Mouse (Mus musculus): ENCODE results near the gene Kcnh5. TPM values are rescaled to one million over a fixed set of nuclear protein-coding genes. Genes with fewer than 3 reads are reported as not detected.

The Kcnh5 gene
- polyA plus RNA-seq, 1 experiment from 2014 or later: 0.18 TPM

GRCm38 (mm10) chr12:74855666-74856065 is 321.5 kb downstream of the Kcnh5 start:
- Histone ChIP-seq H3K27me3 (ENCODE audit: insufficient read depth, low read length) (no peaks in the 10 kb centered on the region), H3K4me3 (replicated peaks; ENCODE audit: low read depth, low read length) (no peak overlapping the region), H3K9ac (ENCODE audit: low read depth, low read length) (no peak overlapping the region), H3K4me2 (ENCODE audit: low read length) (no peak overlapping the region), H3K4me1 (replicated peaks; ENCODE audit: insufficient read depth, low read length) (no peaks in the 10 kb centered on the region), H3K9me3 (replicated peaks; ENCODE audit: low read length) (no peaks in the 10 kb centered on the region), H3K27ac (no peak overlapping the region), H3K36me3 (ENCODE audit: insufficient read depth, low read length) (no peaks in the 10 kb centered on the region)
- ATAC-seq (replicated peaks; ENCODE audit: low FRiP score, low read depth) (no peak), DNase-seq (ENCODE audit: low spot score) (no peak)
- 64% methylated on average over 2 of the region's 2 CpGs for WGBS
- TF ChIP-seq CTCF (IDR thresholded peaks at IDR 0.05; ENCODE audit: low read depth): no peak

- Histone ChIP-seq H3K27ac (no peak overlapping the region), H3K27me3 (ENCODE audit: insufficient read depth, low read length) (no peaks in the 10 kb centered on the region), H3K9ac (ENCODE audit: low read depth, low read length) (no peak overlapping the region), H3K4me3 (replicated peaks; ENCODE audit: low read depth, low read length) (no peak overlapping the region), H3K4me2 (ENCODE audit: low read length) (no peak overlapping the region), H3K36me3 (ENCODE audit: insufficient read depth, low read length) (no peaks in the 10 kb centered on the region), H3K9me3 (replicated peaks; ENCODE audit: low read length) (no peaks in the 10 kb centered on the region), H3K4me1 (replicated peaks; ENCODE audit: insufficient read depth, low read length) (no peaks in the 10 kb centered on the region)
- 74% methylated on average over 1 of the region's 1 CpGs for WGBS
- DNase-seq (ENCODE audit: low spot score) (no peak), ATAC-seq (replicated peaks; ENCODE audit: low FRiP score, low read depth) (no peak)
- no peak for TF ChIP-seq CTCF (IDR thresholded peaks at IDR 0.05; ENCODE audit: low read depth)
These were observed 322.9 kb downstream of the Kcnh5 start for GRCm38 (mm10) chr12:74854263-74854662.

GRCm38 (mm10) chr12:74850323-74850722 is 326.8 kb downstream of the Kcnh5 start:
- Histone ChIP-seq H3K4me3 (replicated peaks; ENCODE audit: low read depth, low read length) (no peak overlapping the region), H3K4me2 (ENCODE audit: low read length) (no peak overlapping the region), H3K9ac (ENCODE audit: low read depth, low read length) (no peak overlapping the region), H3K27me3 (ENCODE audit: insufficient read depth, low read length) (no peaks in the 10 kb centered on the region), H3K4me1 (replicated peaks; ENCODE audit: insufficient read depth, low read length) (no peaks in the 10 kb centered on the region), H3K9me3 (replicated peaks; ENCODE audit: low read length) (no peaks in the 10 kb centered on the region), H3K36me3 (ENCODE audit: insufficient read depth, low read length) (no peaks in the 10 kb centered on the region), H3K27ac (no peak overlapping the region)
- no peak for TF ChIP-seq CTCF (IDR thresholded peaks at IDR 0.05; ENCODE audit: low read depth)
- no peak for DNase-seq (ENCODE audit: low spot score)
- WGBS: 66% methylated on average over 2 of the region's 2 CpGs
- no peak for ATAC-seq (replicated peaks; ENCODE audit: low FRiP score, low read depth)

GRCm38 (mm10) chr12:74849912-74850311 is 327.2 kb downstream of the Kcnh5 start:
- no peaks in the 10 kb centered on the region for H3K4me1 ChIP-seq (replicated peaks; ENCODE audit: insufficient read depth, low read length)
- ATAC-seq (replicated peaks; ENCODE audit: low FRiP score, low read depth) (no peak), DNase-seq (ENCODE audit: low spot score) (no peak)
- no peaks in the 10 kb centered on the region for H3K9me3 ChIP-seq (replicated peaks; ENCODE audit: low read length)
- TF ChIP-seq CTCF (IDR thresholded peaks at IDR 0.05; ENCODE audit: low read depth): no peak
- no peak overlapping the region for H3K4me3 ChIP-seq (replicated peaks; ENCODE audit: low read depth, low read length)
- H3K9ac ChIP-seq (ENCODE audit: low read depth, low read length): no peak overlapping the region
- no peaks in the 10 kb centered on the region for H3K36me3 ChIP-seq (ENCODE audit: insufficient read depth, low read length)
- H3K27me3 ChIP-seq (ENCODE audit: insufficient read depth, low read length): no peaks in the 10 kb centered on the region
- WGBS: 87% methylated on average over 4 of the region's 4 CpGs
- no peak overlapping the region for H3K4me2 ChIP-seq (ENCODE audit: low read length)
- H3K27ac ChIP-seq: no peak overlapping the region

GRCm38 (mm10) chr12:74848611-74849347 is 328.4 kb downstream of the Kcnh5 start:
- ATAC-seq (replicated peaks; ENCODE audit: low FRiP score, low read depth) (no peak), DNase-seq (ENCODE audit: low spot score) (no peak)
- no peaks in the 10 kb centered on the region for H3K36me3 ChIP-seq (ENCODE audit: insufficient read depth, low read length)
- no peak overlapping the region for H3K4me2 ChIP-seq (ENCODE audit: low read length)
- H3K27ac ChIP-seq: no peak overlapping the region
- no peak for TF ChIP-seq CTCF (IDR thresholded peaks at IDR 0.05; ENCODE audit: low read depth)
- no peaks in the 10 kb centered on the region for H3K27me3 ChIP-seq (ENCODE audit: insufficient read depth, low read length)
- 88% methylated on average over 12 of the region's 12 CpGs for WGBS
- no peak overlapping the region for H3K4me3 ChIP-seq (replicated peaks; ENCODE audit: low read depth, low read length)
- H3K9me3 ChIP-seq (replicated peaks; ENCODE audit: low read length): no peaks in the 10 kb centered on the region
- no peaks in the 10 kb centered on the region for H3K4me1 ChIP-seq (replicated peaks; ENCODE audit: insufficient read depth, low read length)
- H3K9ac ChIP-seq (ENCODE audit: low read depth, low read length): no peak overlapping the region

Other genes with a start within 250 kb of the Kcnh5 start
- 51.5 and 53.9 TPM in 2 replicates for gene Rhoj, start 131.0 kb upstream of the Kcnh5 start, polyA plus RNA-seq (2015; fragmentation: Nextera tagmentation; extraction: Ambion mirVana)
- gene Gphb5, start 239.4 kb upstream of the Kcnh5 start, polyA plus RNA-seq (2015; fragmentation: Nextera tagmentation; extraction: Ambion mirVana): not detected in 2 replicates

All from kidney, postnatal 0 days (tissue).